23 mouse cellular contexts compared by ENCODE assay signal in the genomic region with DNA sequence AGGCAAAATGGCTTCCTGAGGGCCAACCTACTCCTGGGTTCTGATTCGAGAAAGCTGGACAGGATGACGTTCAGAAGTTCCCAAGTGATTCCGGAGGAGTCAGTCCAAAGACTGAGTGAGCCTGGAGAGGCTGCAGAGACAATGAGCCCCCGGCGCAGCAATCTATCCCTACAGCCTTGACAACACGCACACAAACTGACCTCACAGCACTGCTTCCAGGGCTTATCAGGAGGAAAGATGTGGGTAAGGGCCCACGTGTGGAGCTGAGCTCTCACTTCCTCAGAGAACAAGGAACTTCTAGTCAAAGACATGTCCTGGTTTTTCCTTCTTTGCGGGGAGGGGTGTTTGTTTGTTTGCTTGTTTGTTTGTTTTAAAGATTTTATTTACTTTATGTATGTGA. TPM values are rescaled to one million over a fixed set of nuclear protein-coding genes. Genes with fewer than 3 reads are reported as not detected.
DNase-seq lines count a peak whose midpoint lies in the region; ATAC-seq and TF ChIP-seq lines count a peak whose summit lies in the region.
"Had no signal": no experiment of that assay in that cellular context is flagged by ENCODE, and none has a peak within 500 bp of the region (broad histone marks: within the 10 kb centered on the region; RNA-seq: fewer than 3 reads in every experiment).

No protein-coding gene starts in this region.

- H3K27ac ChIP-seq in liver, embryonic 11.5 days (ENCODE audit: low read depth, low read length): no peak overlapping the region
- H3K27ac ChIP-seq in cortical plate, adult 2 months (ENCODE audit: insufficient read depth, low read length): peak overlapping the region; percentile 65; the same call in 1 of the 2 replicates
- H3K27ac ChIP-seq: embryonic facial prominence, embryonic 13.5 days; embryonic facial prominence, embryonic 15.5 days; forebrain, embryonic 10.5 days; forebrain, embryonic 12.5 days had no signal

- H3K27me3 ChIP-seq in liver, embryonic 11.5 days (replicated peaks; ENCODE audit: control insufficient read depth, insufficient read depth, low read length): no peaks in the 10 kb centered on the region
- no peaks in the 10 kb centered on the region for H3K27me3 ChIP-seq in G1E (ENCODE audit: insufficient read depth, low read length)
- H3K27me3 ChIP-seq: embryonic facial prominence, embryonic 13.5 days; embryonic facial prominence, embryonic 15.5 days; forebrain, embryonic 12.5 days; Patski had no signal

- no peak for DNase-seq in liver, embryonic 11.5 days (ENCODE audit: low spot score)
- DNase-seq in liver (no peak), G1E (ENCODE audit: low spot score) (peak; percentile 35)
- no peak for DNase-seq in right cerebral cortex, adult 18-20 months
- DNase-seq: adrenal gland, adult 8-10 months; adrenal gland, postnatal 14 days; adrenal gland, postnatal 36 days; cerebellum, adult 11-12 months; cerebellum, adult 2 months; cerebellum, adult 9-10 months; cerebellum, postnatal 10 days; cerebellum, postnatal 25 days; embryo, embryonic 11 days had no signal

- H3K4me2 ChIP-seq in liver, embryonic 11.5 days: no peak overlapping the region
- H3K4me2 ChIP-seq: embryonic facial prominence, embryonic 13.5 days; embryonic facial prominence, embryonic 15.5 days; forebrain, embryonic 12.5 days had no signal

- WGBS in liver, embryonic 11.5 days: 38% methylated on average over 8 of the region's 8 CpGs

- TF ChIP-seq CTCF in G1E (IDR thresholded peaks at IDR 0.05; ENCODE audit: low read depth, low read length): no peak
- no peak for TF ChIP-seq CTCF in cortical plate, adult 2 months (IDR thresholded peaks at IDR 0.05; ENCODE audit: extremely low read depth, insufficient read depth, low read length)

- no peak for TF ChIP-seq POLR2A in cortical plate, adult 2 months (IDR thresholded peaks at IDR 0.05; ENCODE audit: extremely low read depth, insufficient read depth, low read length)

- peaks cover 13% of the 10 kb centered on the region for H3K4me1 ChIP-seq in liver, embryonic 11.5 days (replicated peaks; ENCODE audit: control insufficient read depth, insufficient read depth, low read length)
- peaks cover 79% of the 10 kb centered on the region for H3K4me1 ChIP-seq in G1E (ENCODE audit: insufficient read depth, low read depth, low read length)
- peaks cover 1% of the 10 kb centered on the region; the same call in 1 of the 2 replicates for H3K4me1 ChIP-seq in cortical plate, adult 2 months (ENCODE audit: control insufficient read depth, insufficient read depth, low read length)

- no peak overlapping the region for H3K4me3 ChIP-seq in liver, embryonic 11.5 days (ENCODE audit: low read depth, low read length)
- H3K4me3 ChIP-seq in G1E (ENCODE audit: low read depth, low read length): no peak overlapping the region; the same call in 1 of the 2 replicates
- no peak overlapping the region for H3K4me3 ChIP-seq in cortical plate, adult 2 months (ENCODE audit: insufficient read depth, low read length)
- H3K4me3 ChIP-seq: embryonic facial prominence, embryonic 13.5 days; embryonic facial prominence, embryonic 15.5 days; erythroblast, embryonic 14.5 days; forebrain, embryonic 10.5 days; forebrain, embryonic 12.5 days had no signal

- no peaks in the 10 kb centered on the region for H3K36me3 ChIP-seq in liver, embryonic 11.5 days (ENCODE audit: control insufficient read depth, insufficient read depth, low read length)
- H3K36me3 ChIP-seq in G1E (replicated peaks): no peaks in the 10 kb centered on the region
- H3K36me3 ChIP-seq: embryonic facial prominence, embryonic 13.5 days; embryonic facial prominence, embryonic 15.5 days; forebrain, embryonic 12.5 days had no signal

- ATAC-seq in liver, embryonic 11.5 days (replicated peaks; ENCODE audit: low FRiP score): peak; percentile 65
- peak; percentile 47 for ATAC-seq in G1E (ENCODE audit: extremely low read depth, insufficient number of reproducible peaks, low FRiP score, poor library complexity, severe bottlenecking)
- ATAC-seq: activated CD4-positive, CD25-positive, alpha-beta regulatory T cell, adult 4 months; forebrain, embryonic 14.5 days; forebrain, embryonic 16.5 days; Patski had no signal

- H3K9ac ChIP-seq in liver, embryonic 11.5 days (ENCODE audit: low read depth, low read length): no peak overlapping the region
- H3K9ac ChIP-seq: embryonic facial prominence, embryonic 13.5 days; embryonic facial prominence, embryonic 15.5 days; forebrain, embryonic 12.5 days had no signal

- no peaks in the 10 kb centered on the region for H3K9me3 ChIP-seq in liver, embryonic 11.5 days (ENCODE audit: control insufficient read depth, low read length)
- no peaks in the 10 kb centered on the region for H3K9me3 ChIP-seq in G1E (replicated peaks)
- H3K9me3 ChIP-seq: embryonic facial prominence, embryonic 13.5 days; embryonic facial prominence, embryonic 15.5 days; forebrain, embryonic 10.5 days; forebrain, embryonic 12.5 days had no signal

RNA-seq across cellular contexts. Expression of a gene that starts 18.7 kb away (rescaled TPM):
- 7.7 and 9.2 TPM in 2 replicates for polyA plus RNA-seq in liver, embryonic 11.5 days (2014; fragmentation: Nextera tagmentation; extraction: Ambion mirVana)
- 22.7 and 25.4 TPM in 2 replicates for total RNA-seq in G1E (2014; fragmentation: Nextera tagmentation)
- 2.4 and 3.7 TPM in 2 replicates for total RNA-seq in G1E (2017)
- 13.6 and 13.9 TPM in 2 replicates for polyA plus RNA-seq in G1E (2012)
- 24.6 and 26.5 TPM in 2 replicates for polyA plus RNA-seq in cortical plate, adult 2 months (2012; rRNA removed)
